Mouse (Mus musculus) forebrain, embryonic 15.5 days (tissue): Measurements from ENCODE around the gene Tmprss9. TPM values are rescaled to one million over a fixed set of nuclear protein-coding genes. Genes with fewer than 3 reads are reported as not detected.
A peak's percentile ranks its signal among the peaks of the same experiment; 100 is the strongest.

Source experiments
- ATAC-seq: fragments of 200-750 bp; cut with Nextera tagmentation; replicated peaks from 2 replicates; pipeline ENCODE4 v1.8.0; 2017; ENCODE audit warnings: mild to moderate bottlenecking, moderate TSS enrichment, moderate library complexity
- H3K27ac ChIP-seq: fragments of 300-500 bp; sonication (generic); replicated peaks from 2 replicates; pipeline ENCODE4 v1.5.1; 2015; ENCODE audit warnings: mild to moderate bottlenecking, inconsistent platforms
- H3K27me3 ChIP-seq: fragments of 300-500 bp; sonication (generic); 2 replicates; pipeline ENCODE4 v1.6.1; 2015; ENCODE audit warnings: inconsistent platforms
- H3K36me3 ChIP-seq: fragments of 300-500 bp; sonication (generic); 2 replicates; pipeline ENCODE4 v1.6.1; 2015; ENCODE audit warnings: mild to moderate bottlenecking, inconsistent platforms
- H3K4me1 ChIP-seq: fragments of 300-500 bp; sonication (generic); 2 replicates; pipeline ENCODE4 v1.6.1; 2015; ENCODE audit warnings: inconsistent platforms
- H3K4me2 ChIP-seq: fragments of 300-500 bp; sonication (generic); replicated peaks from 2 replicates; pipeline ENCODE4 v1.6.1; 2015; ENCODE audit warnings: mild to moderate bottlenecking, inconsistent platforms
- H3K4me3 ChIP-seq: fragments of 300-500 bp; sonication (generic); 2 replicates; pipeline ENCODE4 v1.5.1; 2015; ENCODE audit warnings: mild to moderate bottlenecking, inconsistent platforms
- H3K9ac ChIP-seq: fragments of 300-500 bp; sonication (generic); replicated peaks from 2 replicates; pipeline ENCODE4 v1.6.1; 2015; ENCODE audit warnings: mild to moderate bottlenecking, inconsistent platforms
- H3K9me3 ChIP-seq: fragments of 300-500 bp; sonication (generic); 2 replicates; pipeline ENCODE4 v1.6.1; 2016; ENCODE audit warnings: inconsistent platforms
- WGBS: fragments of 180-500 bp; shearing (Covaris S2); methylation state at CpG from one replicate; pipeline ENCODE4 v1.1.7; 2015; ENCODE audit warnings: mixed read lengths; 5-methylcytosine and 5-hydroxymethylcytosine counted together
- polyA plus RNA-seq: library from polyadenylated mRNA; unstranded; fragments of >200 nt; fragmentation: Nextera tagmentation; extraction: Ambion mirVana; gene quantifications from 2 replicates; pipeline ENCODE4 v1.2.1, GENCODE M21; 2015

Tmprss9 gene
- polyA plus RNA-seq, 1 experiment from 2014 or later, result 0.15 TPM

DNA sequence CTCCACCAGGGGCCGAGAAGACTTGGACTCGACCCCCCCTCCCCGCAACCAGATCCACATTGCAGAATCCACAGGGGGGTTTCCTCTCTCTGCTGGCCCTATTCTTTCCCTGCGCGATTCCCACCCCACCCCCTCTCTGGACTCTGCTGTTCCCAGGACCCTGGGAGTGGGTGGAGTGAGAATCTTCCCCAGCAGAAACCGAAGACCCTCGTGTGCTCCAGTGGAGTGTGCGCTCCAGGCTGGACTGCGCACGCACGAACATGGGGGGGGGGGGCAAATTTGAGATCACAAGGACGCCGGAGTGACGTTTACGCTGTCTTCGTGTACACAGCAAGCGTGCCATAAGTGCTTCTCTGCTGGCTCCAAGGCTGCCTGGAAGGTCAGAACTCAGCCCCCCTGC, 64.0 kb downstream of the Tmprss9 start:
- Histone ChIP-seq H3K9ac (0 out of 2 replicates have a peak overlapping the region, but pooled peaks have one; percentile 13), H3K4me1 (peaks cover 81% of the 10 kb centered on the region), H3K4me3 (0 out of 2 replicates have a peak overlapping the region, but pooled peaks have one; percentile 28), H3K27ac (no peak overlapping the region), H3K4me2 (peak overlapping the region; percentile 51), H3K9me3 (no peaks in the 10 kb centered on the region), H3K27me3 (peaks cover 47% of the 10 kb centered on the region), H3K36me3 (no peaks in the 10 kb centered on the region)
- ATAC-seq, result no peak
- WGBS, result 2% methylated on average over 17 of the region's 17 CpGs

DNA sequence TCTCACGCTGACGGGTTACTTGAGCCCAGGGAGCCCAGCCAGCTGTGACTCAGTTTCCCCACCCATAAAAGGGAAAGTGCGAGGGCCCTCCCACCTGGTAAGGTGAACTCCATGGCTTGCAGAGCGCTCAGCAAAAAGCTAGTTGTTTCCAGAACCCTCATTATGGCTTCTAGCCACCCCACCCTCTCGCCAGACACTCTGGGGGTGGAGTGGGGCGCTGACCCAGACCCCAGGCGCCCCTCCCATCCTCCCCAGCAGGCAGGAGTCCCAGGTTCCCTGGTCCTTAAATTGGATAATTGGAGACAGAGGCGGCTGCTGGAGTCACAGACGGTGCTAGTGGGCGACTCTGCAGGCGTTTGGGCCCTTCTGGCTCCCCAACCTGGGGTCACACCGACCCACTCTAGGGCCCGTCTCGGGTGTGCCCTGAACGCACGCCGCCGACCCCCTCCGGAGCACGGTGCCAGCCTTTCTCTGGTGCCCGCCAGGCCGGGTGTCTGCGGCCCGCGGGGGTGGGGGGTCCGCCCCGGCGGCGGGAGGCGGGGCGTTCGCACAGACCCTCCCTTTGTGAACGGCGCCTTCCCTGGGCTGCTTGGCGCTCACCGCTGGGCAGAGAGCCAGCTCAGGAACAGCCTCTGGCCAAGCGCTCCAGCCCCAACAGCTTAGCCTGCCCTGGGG, 64.6 kb downstream of the Tmprss9 start:
- Histone ChIP-seq H3K27me3 (peaks cover 41% of the 10 kb centered on the region), H3K9ac (peak overlapping the region; percentile 24), H3K27ac (no peak overlapping the region; the same call in 1 of the 2 replicates), H3K4me3 (peak overlapping the region; percentile 28), H3K4me1 (peaks cover 76% of the 10 kb centered on the region), H3K9me3 (no peaks in the 10 kb centered on the region), H3K36me3 (no peaks in the 10 kb centered on the region), H3K4me2 (peak overlapping the region; percentile 51)
- peak; percentile 20 for ATAC-seq
- WGBS, result 1% methylated on average over 37 of the region's 37 CpGs

DNA sequence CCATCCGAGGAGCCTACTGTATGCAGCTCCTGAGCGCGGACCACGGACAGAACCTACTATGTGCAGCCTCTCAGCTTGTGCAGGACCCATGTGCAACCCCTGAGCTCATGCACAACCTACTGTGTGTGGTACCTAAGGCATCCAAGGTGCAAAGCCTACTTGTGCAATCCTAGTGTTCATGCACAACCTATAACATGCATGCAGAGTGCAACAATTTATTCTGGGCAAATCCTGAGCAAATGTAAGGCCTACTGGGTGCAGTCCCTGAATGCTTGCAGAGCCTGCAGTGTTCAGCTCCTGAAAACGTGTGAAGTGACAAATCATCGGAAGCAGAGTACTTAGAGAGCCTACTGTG, 65.1 kb downstream of the Tmprss9 start:
- H3K9me3 ChIP-seq, result no peaks in the 10 kb centered on the region
- H3K27ac ChIP-seq, result no peak overlapping the region
- H3K4me1 ChIP-seq, result peaks cover 71% of the 10 kb centered on the region
- no peak for ATAC-seq
- no peak overlapping the region for H3K9ac ChIP-seq
- H3K4me3 ChIP-seq, result peak overlapping the region; percentile 28; the same call in 1 of the 2 replicates
- WGBS, result 9% methylated on average over 6 of the region's 6 CpGs
- H3K36me3 ChIP-seq, result no peaks in the 10 kb centered on the region
- H3K4me2 ChIP-seq, result peak overlapping the region; percentile 51
- H3K27me3 ChIP-seq, result peaks cover 36% of the 10 kb centered on the region

DNA sequence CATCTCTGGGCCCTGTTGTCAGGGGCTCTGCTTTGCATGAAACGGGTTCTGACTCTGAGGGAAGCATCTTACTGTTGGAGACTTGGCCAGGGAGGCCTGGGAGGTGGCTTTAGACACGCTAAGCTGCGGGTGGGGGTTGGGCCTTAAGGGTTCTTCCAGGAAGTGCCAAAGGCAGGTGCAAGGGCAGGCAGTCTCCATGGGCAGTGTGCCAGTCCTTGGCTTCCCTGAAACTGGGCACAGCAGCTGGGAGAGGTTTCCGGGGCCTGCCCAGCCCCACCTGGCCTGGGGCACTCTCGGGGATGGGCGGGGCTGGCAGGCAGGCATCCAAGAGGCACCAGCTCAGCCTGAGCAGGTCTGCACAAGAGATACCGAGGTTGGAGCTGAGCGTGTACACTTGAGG, 66.0 kb downstream of the Tmprss9 start:
- H3K36me3 ChIP-seq, result no peaks in the 10 kb centered on the region
- H3K4me1 ChIP-seq, result peaks cover 63% of the 10 kb centered on the region
- no peak overlapping the region for H3K9ac ChIP-seq
- ATAC-seq, result no peak
- H3K27me3 ChIP-seq, result peaks cover 27% of the 10 kb centered on the region
- no peaks in the 10 kb centered on the region for H3K9me3 ChIP-seq
- no peak overlapping the region for H3K4me2 ChIP-seq
- 16% methylated on average over 8 of the region's 8 CpGs for WGBS
- H3K27ac ChIP-seq, result 0 out of 2 replicates have a peak overlapping the region, but pooled peaks have one; percentile 8
- H3K4me3 ChIP-seq, result no peak overlapping the region

DNA sequence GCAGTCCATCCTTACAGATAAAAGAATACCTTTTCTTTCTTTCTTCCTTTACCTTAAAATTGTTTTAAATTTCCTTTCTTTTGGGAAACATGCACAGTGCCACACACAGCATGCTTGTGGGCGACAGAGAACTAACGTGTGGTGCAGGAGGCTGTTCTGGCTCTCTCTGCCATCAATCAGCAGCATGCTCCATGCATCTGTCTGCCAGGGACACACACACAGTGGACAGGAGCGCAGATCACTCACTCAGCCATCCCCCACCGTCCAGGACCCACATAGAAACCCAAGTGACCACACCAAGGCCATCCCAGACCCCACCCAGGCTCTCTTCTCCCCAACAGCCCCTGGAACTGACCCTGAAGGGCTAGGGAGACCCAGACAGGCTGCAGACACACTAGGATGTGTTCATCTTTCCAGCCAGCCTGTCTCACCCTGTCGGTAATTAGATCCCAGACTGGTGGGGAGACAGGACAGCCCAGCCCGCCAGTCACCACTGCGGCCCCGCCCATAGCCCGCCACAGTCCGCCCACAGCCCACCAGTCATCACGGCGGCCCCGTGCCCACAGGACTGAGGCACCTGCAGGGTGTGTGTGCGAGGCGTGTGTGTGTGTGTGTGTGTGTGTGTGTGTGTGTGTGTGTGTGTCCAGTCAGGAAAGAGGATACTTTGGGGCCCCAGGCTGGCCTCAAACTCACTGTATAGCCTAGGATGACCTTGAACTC, 67.3 kb downstream of the Tmprss9 start:
- Histone ChIP-seq H3K4me2 (peak overlapping the region; percentile 76), H3K9me3 (no peaks in the 10 kb centered on the region), H3K4me1 (peaks cover 50% of the 10 kb centered on the region), H3K4me3 (peak overlapping the region; percentile 44), H3K27me3 (peaks cover 14% of the 10 kb centered on the region), H3K27ac (peak overlapping the region; percentile 68; the same call in 1 of the 2 replicates), H3K9ac (peak overlapping the region; percentile 54), H3K36me3 (no peaks in the 10 kb centered on the region)
- peak; percentile 44 for ATAC-seq
- 12% methylated on average over 15 of the region's 15 CpGs for WGBS

DNA sequence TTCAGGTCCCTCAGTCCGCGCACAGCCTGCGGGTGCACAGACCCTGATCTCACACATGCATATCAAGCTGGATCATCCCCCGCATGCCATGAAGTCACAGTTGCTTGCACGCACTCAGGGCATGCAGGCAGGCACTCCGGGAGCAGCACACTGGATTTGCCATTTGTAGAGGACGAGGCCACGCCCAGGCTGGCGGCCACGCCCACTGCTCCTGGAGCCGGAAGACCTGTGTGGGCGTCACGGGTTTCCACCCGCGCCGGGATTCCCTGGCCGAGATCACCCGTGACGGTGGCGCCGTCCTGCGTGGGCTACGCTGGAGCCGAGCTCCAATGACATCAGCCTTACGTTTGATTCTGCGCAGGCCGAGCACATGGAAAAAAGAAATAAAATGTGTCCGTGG, 68.0 kb downstream of the Tmprss9 start:
- no peaks in the 10 kb centered on the region for H3K36me3 ChIP-seq
- peaks cover 50% of the 10 kb centered on the region for H3K4me1 ChIP-seq
- H3K9me3 ChIP-seq, result no peaks in the 10 kb centered on the region
- H3K27ac ChIP-seq, result peak overlapping the region; percentile 68
- WGBS, result 3% methylated on average over 28 of the region's 28 CpGs
- peak overlapping the region; percentile 76 for H3K4me2 ChIP-seq
- ATAC-seq, result peak; percentile 65
- peaks cover 7% of the 10 kb centered on the region for H3K27me3 ChIP-seq
- peak overlapping the region; percentile 54 for H3K9ac ChIP-seq
- peak overlapping the region; percentile 44 for H3K4me3 ChIP-seq

DNA sequence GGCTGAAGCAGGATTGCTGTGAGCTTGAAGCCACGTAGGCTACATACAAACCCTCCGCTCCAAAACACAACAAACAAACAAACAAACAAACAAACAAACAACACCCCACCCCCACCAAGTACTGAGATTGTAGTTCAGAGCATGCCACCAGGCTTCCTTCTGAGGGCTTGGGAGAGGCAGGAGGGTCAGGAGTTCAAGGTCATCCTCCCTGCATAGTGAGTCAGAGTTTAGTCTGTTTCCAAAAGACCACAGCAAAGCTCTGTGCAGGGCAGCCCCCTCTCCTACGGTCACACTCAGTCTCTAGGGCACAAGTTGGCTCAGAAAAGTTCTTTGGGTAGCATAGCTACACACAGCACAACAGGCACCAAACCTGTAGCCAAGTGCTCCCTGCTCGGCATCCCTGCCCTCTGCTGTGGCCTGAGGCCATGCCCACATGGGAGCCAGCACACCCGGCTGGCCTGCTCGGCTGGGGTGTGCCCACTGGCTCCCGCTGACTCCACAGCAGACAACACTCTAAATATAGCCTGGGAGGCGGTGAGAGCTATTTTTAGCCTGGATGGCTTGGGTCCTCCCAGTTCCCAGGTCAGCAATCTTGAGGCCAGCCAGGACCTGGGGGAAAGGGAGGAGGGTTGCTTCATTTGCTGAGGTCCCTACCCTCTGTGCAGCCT, 68.8 kb downstream of the Tmprss9 start:
- Histone ChIP-seq H3K9me3 (no peaks in the 10 kb centered on the region), H3K27ac (peak overlapping the region; percentile 68), H3K27me3 (no peaks in the 10 kb centered on the region), H3K4me3 (peak overlapping the region; percentile 44), H3K4me1 (peaks cover 47% of the 10 kb centered on the region), H3K36me3 (no peaks in the 10 kb centered on the region), H3K9ac (peak overlapping the region; percentile 54), H3K4me2 (peak overlapping the region; percentile 76)
- WGBS, result 57% methylated on average over 8 of the region's 8 CpGs
- no peak for ATAC-seq

DNA sequence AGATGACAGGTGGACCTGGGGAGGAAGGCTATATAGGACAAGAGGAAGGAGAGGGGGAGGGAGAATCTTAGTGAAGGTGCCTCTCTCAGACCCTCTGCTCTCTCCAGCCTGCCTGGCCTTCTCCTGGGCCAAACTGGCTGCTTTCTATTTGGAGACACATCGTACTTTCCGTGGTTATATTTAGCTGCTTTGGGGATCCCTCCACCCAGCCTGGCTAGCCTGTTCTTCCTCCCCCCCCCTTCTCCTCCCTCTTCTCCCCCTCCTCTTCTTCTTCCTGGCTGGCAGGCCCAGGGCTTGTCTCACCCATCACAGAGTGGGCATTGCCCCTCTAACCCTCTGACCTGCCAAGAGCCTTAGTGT, 69.3 kb downstream of the Tmprss9 start:
- Histone ChIP-seq H3K4me2 (no peak overlapping the region), H3K36me3 (no peaks in the 10 kb centered on the region), H3K9ac (no peak overlapping the region), H3K4me1 (peaks cover 42% of the 10 kb centered on the region), H3K27me3 (no peaks in the 10 kb centered on the region), H3K27ac (no peak overlapping the region), H3K9me3 (no peaks in the 10 kb centered on the region), H3K4me3 (no peak overlapping the region)
- 71% methylated on average over 2 of the region's 2 CpGs for WGBS
- no peak for ATAC-seq

DNA sequence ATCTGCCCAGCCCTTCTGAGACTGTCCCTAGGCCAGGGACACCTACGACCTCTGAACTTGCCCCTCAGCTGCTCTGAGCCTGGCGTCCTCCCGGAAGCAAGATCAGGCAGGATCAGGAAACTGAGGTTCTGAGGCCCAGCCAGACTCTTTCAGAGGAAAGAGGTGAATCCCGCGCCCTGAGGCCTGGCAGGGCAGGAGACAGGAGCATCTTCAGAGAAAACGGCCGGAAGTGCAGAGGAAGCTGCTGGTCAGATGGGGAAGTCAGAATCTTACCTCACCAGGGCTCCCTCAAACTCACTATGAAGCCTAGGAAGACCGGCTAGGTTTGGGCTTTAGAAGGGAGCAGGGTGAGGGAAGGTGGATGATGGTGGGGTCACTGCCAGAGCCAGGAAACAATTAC, 71.3 kb downstream of the Tmprss9 start:
- no peak for ATAC-seq
- Histone ChIP-seq H3K9ac (no peak overlapping the region), H3K4me3 (no peak overlapping the region), H3K4me2 (no peak overlapping the region), H3K36me3 (no peaks in the 10 kb centered on the region), H3K9me3 (no peaks in the 10 kb centered on the region), H3K4me1 (peaks cover 28% of the 10 kb centered on the region), H3K27me3 (no peaks in the 10 kb centered on the region), H3K27ac (no peak overlapping the region)
- 69% methylated on average over 8 of the region's 8 CpGs for WGBS

DNA sequence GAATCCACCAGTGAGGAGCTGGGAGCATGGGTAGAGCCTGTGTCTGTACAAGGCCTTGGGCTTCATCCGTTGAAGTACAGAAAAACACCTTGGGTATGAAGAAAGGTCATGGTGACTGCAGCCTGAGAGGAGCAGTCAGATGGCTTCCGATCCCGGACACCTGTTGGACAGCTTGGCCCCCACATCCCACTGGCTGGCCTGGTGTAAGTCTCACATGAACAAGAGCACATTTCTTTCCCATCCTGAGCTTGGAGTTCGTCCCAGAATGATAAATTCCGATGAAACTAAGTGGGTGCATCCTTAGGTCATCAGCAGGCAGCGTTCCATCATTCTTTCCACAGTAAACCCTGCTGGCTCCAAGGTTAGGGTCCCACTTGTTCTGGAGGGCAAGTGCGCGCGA, 72.1 kb downstream of the Tmprss9 start:
- no peak for ATAC-seq
- H3K27ac ChIP-seq, result no peak overlapping the region
- H3K36me3 ChIP-seq, result no peaks in the 10 kb centered on the region
- H3K9ac ChIP-seq, result no peak overlapping the region
- H3K27me3 ChIP-seq, result no peaks in the 10 kb centered on the region
- peaks cover 23% of the 10 kb centered on the region for H3K4me1 ChIP-seq
- no peaks in the 10 kb centered on the region for H3K9me3 ChIP-seq
- H3K4me2 ChIP-seq, result no peak overlapping the region
- H3K4me3 ChIP-seq, result no peak overlapping the region
- 80% methylated on average over 9 of the region's 9 CpGs for WGBS

DNA sequence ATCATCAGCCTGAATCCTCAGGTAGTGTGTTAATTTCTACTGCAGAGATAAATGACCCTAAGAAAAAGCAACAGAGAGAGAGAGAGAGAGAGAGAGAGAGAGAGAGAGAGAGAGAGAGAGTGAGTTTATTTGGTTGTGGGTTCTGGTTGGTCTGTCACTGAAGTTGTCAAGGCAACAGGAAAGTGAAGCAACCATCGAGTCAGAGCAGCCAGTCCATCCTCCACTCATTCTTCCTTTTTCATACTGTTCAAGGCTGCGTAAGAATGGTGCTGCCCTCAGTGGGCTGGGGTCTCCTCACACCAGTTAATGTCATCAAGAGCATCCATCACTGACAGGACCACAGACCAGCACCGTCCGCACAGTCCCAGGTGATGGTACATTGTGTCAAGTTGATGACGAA, 72.6 kb downstream of the Tmprss9 start:
- Histone ChIP-seq H3K27ac (no peak overlapping the region), H3K36me3 (no peaks in the 10 kb centered on the region), H3K4me3 (no peak overlapping the region), H3K9ac (no peak overlapping the region), H3K27me3 (no peaks in the 10 kb centered on the region), H3K4me1 (peaks cover 19% of the 10 kb centered on the region), H3K4me2 (no peak overlapping the region), H3K9me3 (no peaks in the 10 kb centered on the region)
- WGBS, result 90% methylated on average over 5 of the region's 5 CpGs
- ATAC-seq, result no peak
